Mouse (Mus musculus) heart, postnatal 14 days (tissue): ENCODE results near the gene Pidd1. TPM values are rescaled to one million over a fixed set of nuclear protein-coding genes. Genes with fewer than 3 reads are reported as not detected.

Source experiments
- DNase-seq, 2 experiments: peaks; one replicate each; pipeline ENCODE4 v3.0.0; 2021 to 2022
- intact Hi-C: fragments of 180-260 bp; cut with DNase I; formaldehyde crosslinking; loops from one replicate; pipeline ENCODE4 v1.15.1; 2025
- total RNA-seq, 2 experiments: library from RNA; stranded (reverse); gene quantifications; 2 replicates each; pipeline ENCODE4 v1.2.3; 2021

Gene Pidd1
- total RNA-seq, 2 experiments from 2014 or later, result 1.1 to 1.2 TPM

GRCm38 (mm10) chr7:141391625-141392551 lies 51.9 kb downstream of the Pidd1 start, which contains the start of gene Taldo1:
TSS of gene Taldo1 (plus strand) at chr7:141392199.
- intact Hi-C loops, result no loop called here
- DNase-seq, result peak; percentile 94 to 96

DNA sequence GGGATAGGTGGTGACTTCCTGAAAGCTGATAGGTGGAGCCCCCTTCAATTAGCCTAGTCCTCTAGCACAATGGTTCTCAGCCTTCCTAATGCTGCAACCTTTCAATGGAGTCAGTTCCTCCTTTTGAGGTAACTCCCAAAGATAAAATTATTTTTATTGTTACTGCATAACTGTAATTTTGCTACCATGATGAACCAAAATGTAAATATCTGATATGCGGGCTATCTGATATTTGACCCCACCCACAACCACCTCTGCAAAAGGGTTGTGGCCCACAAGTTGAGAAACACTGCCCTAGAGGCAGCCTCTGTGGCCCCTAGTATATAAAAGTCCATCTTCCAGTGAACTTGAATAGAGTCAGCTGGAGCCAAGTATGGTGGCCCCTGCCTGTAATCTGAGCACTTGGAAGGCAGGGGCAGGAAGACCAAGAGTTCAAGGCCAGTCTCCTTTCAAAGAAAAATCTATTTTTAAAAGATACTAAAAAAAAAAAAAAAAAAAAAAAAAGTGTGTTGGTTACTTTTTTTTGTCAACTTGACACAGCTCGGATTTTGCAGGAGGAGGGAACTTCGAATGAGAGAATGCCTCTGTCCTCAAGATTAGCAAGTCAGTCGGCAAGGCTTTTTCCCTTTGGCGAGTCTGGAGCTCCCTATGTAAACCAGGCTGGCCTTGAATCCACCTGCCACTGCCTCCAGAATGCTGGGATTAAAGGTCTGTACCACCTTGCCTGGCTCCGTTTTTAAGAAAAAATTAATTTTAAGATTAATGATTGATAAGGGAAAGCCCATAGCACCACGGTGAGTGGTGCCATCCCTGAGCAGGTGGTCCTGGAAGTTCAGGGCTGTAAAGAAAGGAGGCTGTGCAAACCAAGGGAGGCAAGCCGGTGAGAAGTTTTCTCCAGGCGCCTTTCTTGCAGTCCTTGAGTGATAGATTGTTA lies 53.2 kb downstream of the Pidd1 start:
- intact Hi-C loops, result no loop called here
- no peak for DNase-seq

DNA sequence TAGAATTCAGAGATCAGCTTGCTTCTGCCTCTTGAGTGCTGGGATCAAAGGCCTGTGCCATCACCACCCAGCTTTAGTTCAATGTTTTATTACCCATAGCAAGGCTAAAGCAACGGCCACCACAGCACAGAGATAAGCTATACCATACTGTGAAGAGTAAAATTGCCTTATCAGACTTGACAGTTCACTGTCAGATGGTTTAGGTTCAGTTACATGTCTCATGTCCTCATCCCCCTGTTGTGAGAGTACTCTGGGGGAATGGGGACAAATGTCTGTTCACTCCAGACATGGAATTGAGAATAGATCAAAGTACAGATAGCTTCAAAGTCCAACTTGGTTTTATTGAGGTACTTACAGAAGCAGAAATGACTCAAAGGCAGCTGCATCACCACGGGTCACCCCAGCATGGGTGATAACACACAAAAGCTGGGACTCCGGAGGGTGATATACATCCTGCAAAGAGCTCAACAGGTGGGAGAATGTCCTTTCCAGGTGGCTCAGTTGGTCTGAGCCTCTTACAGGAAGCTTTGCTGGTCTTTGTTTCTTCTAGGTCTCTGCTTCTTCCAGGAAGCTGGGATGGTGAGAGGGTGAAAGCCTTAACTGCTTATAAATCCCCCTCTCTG lies 55.2 kb downstream of the Pidd1 start:
- no peak for DNase-seq
- intact Hi-C loops, result no loop called here

Other genes with a start within 250 kb of the Pidd1 start
- 1 to 10 TPM; 2.6 to 3.6 TPM for gene Lrrc56, start 249.9 kb downstream of the Pidd1 start, total RNA-seq
- not detected for gene Lmntd2, start 229.9 kb downstream of the Pidd1 start, total RNA-seq
- 1 to 10 TPM; 1.2 to 1.5 TPM for gene Rassf7, start 228.2 kb downstream of the Pidd1 start, total RNA-seq
- gene Phrf1, start 215.2 kb downstream of the Pidd1 start, total RNA-seq, result 10 to 100 TPM; 43.4 to 44.3 TPM
- gene Irf7, start 177.5 kb downstream of the Pidd1 start, total RNA-seq, result 1 to 10 TPM; 1.6 to 1.7 TPM
- gene Cdhr5, start 167.2 kb downstream of the Pidd1 start, total RNA-seq, result not detected
- gene Sct, start 164.9 kb downstream of the Pidd1 start, total RNA-seq, result not detected
- not detected for gene Drd4, start 152.0 kb downstream of the Pidd1 start, total RNA-seq
- gene Deaf1, start 116.3 kb downstream of the Pidd1 start, total RNA-seq, result 10 to 100 TPM; 20.0 to 22.1 TPM
- 10 to 100 TPM; 13.6 to 16.1 TPM for gene Tmem80, start 116.3 kb downstream of the Pidd1 start, total RNA-seq
- 1 to 10 TPM; 2.7 to 3.0 TPM for gene Eps8l2, start 105.1 kb downstream of the Pidd1 start, total RNA-seq
- 100 to 1,000 TPM; 125 to 126 TPM for gene Taldo1, start 51.8 kb downstream of the Pidd1 start, total RNA-seq
- gene Gatd1, start 29.9 kb downstream of the Pidd1 start, total RNA-seq, result 10 to 100 TPM; 12.5 to 13.3 TPM
- gene Cend1, start 14.5 kb downstream of the Pidd1 start, total RNA-seq, result 1 to 10 TPM; 1.5 to 1.7 TPM
- 10 to 100 TPM; 65.5 to 67.6 TPM for gene Slc25a22, start 6.1 kb downstream of the Pidd1 start, total RNA-seq
- 100 to 1,000 TPM; 876 to 946 TPM for gene Rplp2, start 3.3 kb upstream of the Pidd1 start, total RNA-seq
- 100 to 1,000 TPM; 351 to 430 TPM for gene Pnpla2, start 11.2 kb upstream of the Pidd1 start, total RNA-seq
- 10 to 100 TPM; 25.2 to 27.9 TPM for gene Cracr2b, start 17.1 kb upstream of the Pidd1 start, total RNA-seq
- 100 to 1,000 TPM; 258 to 268 TPM for gene Cd151, start 23.4 kb upstream of the Pidd1 start, total RNA-seq
- 10 to 100 TPM; 69.8 to 71.4 TPM for gene Polr2l, start 31.1 kb upstream of the Pidd1 start, total RNA-seq
- gene Tspan4, start 31.2 kb upstream of the Pidd1 start, total RNA-seq, result 10 to 100 TPM; 24.0 to 31.2 TPM
- gene Chid1, start 95.8 kb upstream of the Pidd1 start, total RNA-seq, result 10 to 100 TPM; 42.6 to 42.8 TPM
- gene Ap2a2, start 118.1 kb upstream of the Pidd1 start, total RNA-seq, result 10 to 100 TPM; 51.4 to 52.2 TPM
- gene Muc6, start 211.3 kb upstream of the Pidd1 start, total RNA-seq, result not detected
- gene Muc2, start 246.3 kb upstream of the Pidd1 start, total RNA-seq, result under 1 TPM; 0.10 to 0.26 TPM